ENCODE assay signal across 8 mouse cellular contexts in the genomic region with DNA sequence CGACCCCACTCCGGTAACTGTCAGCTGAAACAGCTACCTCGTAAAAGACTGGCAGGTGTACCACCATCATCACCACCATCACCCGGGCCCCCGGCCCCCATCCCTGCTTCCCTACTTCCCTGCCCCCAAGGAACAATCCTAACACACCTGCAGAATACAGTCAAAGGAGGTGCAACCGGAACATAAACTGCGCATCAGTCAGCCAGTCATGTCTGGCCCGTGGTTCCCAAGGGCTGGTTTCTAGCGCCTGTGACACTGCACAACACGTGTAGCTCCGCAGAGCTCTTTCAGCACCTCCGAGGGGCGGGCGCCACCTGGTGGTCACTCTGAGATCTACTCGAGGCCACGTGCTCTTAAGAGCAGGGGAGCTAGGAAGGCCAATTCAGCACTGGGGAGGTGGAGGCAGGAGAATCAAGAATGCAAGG. TPM values are rescaled to one million over a fixed set of nuclear protein-coding genes. Genes with fewer than 3 reads are reported as not detected.
A peak's percentile ranks its signal among the peaks of the same experiment; 100 is the strongest.
DNase-seq lines count a peak whose midpoint lies in the region; ATAC-seq and TF ChIP-seq lines count a peak whose summit lies in the region.

No protein-coding gene starts in this region.

- peak; percentile 75 for ATAC-seq in hindbrain, postnatal 0 days
- peak; percentile 98 for ATAC-seq in megakaryocyte, adult 5-6 weeks (ENCODE audit: poor library complexity, severe bottlenecking)

- H3K27ac ChIP-seq in hindbrain, postnatal 0 days: no peak overlapping the region

- H3K27me3 ChIP-seq in hindbrain, postnatal 0 days (ENCODE audit: insufficient read depth, low read length): no peaks in the 10 kb centered on the region

- peak; percentile 96 for TF ChIP-seq CTCF in hindbrain, postnatal 0 days (IDR thresholded peaks at IDR 0.05; ENCODE audit: low read depth)

- no peaks in the 10 kb centered on the region for H3K36me3 ChIP-seq in hindbrain, postnatal 0 days (ENCODE audit: insufficient read depth, low read length)

- H3K9ac ChIP-seq in hindbrain, postnatal 0 days (replicated peaks; ENCODE audit: low read length): no peak overlapping the region

- H3K4me3 ChIP-seq in hindbrain, postnatal 0 days (ENCODE audit: low read length): no peak overlapping the region

- WGBS in hindbrain, postnatal 0 days: 29% methylated on average over 16 of the region's 16 CpGs

- peaks cover 3% of the 10 kb centered on the region; the same call in 1 of the 2 replicates for H3K4me1 ChIP-seq in hindbrain, postnatal 0 days (ENCODE audit: insufficient read depth, low read length)

- no peak overlapping the region for H3K4me2 ChIP-seq in hindbrain, postnatal 0 days (ENCODE audit: low read depth, low read length)

- peak; percentile 84 for DNase-seq in NIH3T3 (ENCODE audit: low read depth)
- DNase-seq in cerebellum, postnatal 10 days: peak; percentile 97 to 98
- DNase-seq in frontal cortex, postnatal 25 days (ENCODE audit: low spot score in 2 of 2): peak; percentile 79 to 85
- DNase-seq in hindbrain, postnatal 0 days (ENCODE audit: low spot score): peak; percentile 91
- DNase-seq in left cerebral cortex, adult 18-20 months (ENCODE audit: low spot score in 2 of 2): peak; percentile 88 to 93
- DNase-seq in right cerebral cortex, adult 18-20 months: peak; percentile 83
- peak; percentile 75 for DNase-seq in urinary bladder, postnatal 10 days (ENCODE audit: low spot score)

- H3K9me3 ChIP-seq in hindbrain, postnatal 0 days (ENCODE audit: low read length): no peaks in the 10 kb centered on the region

RNA-seq across cellular contexts. Expression of a gene that starts 2.6 kb away (rescaled TPM):
- total RNA-seq in hindbrain, postnatal 0 days (2014; rRNA removed): 55.7 and 68.4 TPM in 2 replicates
- 136 and 142 TPM in 2 replicates for polyA plus RNA-seq in hindbrain, postnatal 0 days (2015; fragmentation: Nextera tagmentation; extraction: Ambion mirVana)
- total RNA-seq in left cerebral cortex, adult 18-20 months (2021): 10 to 100 TPM; 34.5 to 36.1 TPM
- 57.2 and 72.8 TPM in 2 replicates for total RNA-seq in megakaryocyte, adult 5-6 weeks (2015)
- total RNA-seq in megakaryocyte, adult 5-6 weeks (2017): 28.1 and 28.6 TPM in 2 replicates
